Mouse (Mus musculus) CH12.LX (cell line): Measurements from ENCODE around the gene Stk10.

Source experiments
- CTCF ChIP-seq, 2 experiments: IDR thresholded peaks in 1 of 2; conservative IDR thresholded peaks in 1 of 2; 2 replicates each; pipeline ENCODE4 v1.5.1; 2011 to 2012; ENCODE audit warnings: low read depth in 2 of 2, low read length in 2 of 2, improper control_type of control experiment in 1 of 2, inconsistent platforms in 1 of 2, mild to moderate bottlenecking in 1 of 2, moderate library complexity in 1 of 2
- ELF1 ChIP-seq: IDR thresholded peaks from 2 replicates; pipeline ENCODE4 v1.6.1; 2014; ENCODE audit warnings: low read depth, mild to moderate bottlenecking, inconsistent platforms, low read length, improper control_type of control experiment
- HCFC1 ChIP-seq: IDR thresholded peaks from 2 replicates; pipeline ENCODE4 v1.6.1; 2012; ENCODE audit warnings: low read depth, mild to moderate bottlenecking, inconsistent platforms, low read length, improper control_type of control experiment
- POLR2A ChIP-seq: IDR thresholded peaks from 2 replicates; pipeline ENCODE4 v1.6.1; 2011; ENCODE audit warnings: low read depth, mild to moderate bottlenecking, improper control_type of control experiment, low read length
- TCF12 ChIP-seq: IDR thresholded peaks from 2 replicates; pipeline ENCODE4 v1.6.1; 2014; ENCODE audit warnings: low read depth, mild to moderate bottlenecking, inconsistent platforms, low read length, improper control_type of control experiment
- USF1 ChIP-seq: IDR thresholded peaks from 2 replicates; pipeline ENCODE4 v1.6.1; 2014; ENCODE audit warnings: low read depth, mild to moderate bottlenecking, inconsistent platforms, low read length, improper control_type of control experiment
- ZNF384 ChIP-seq: IDR thresholded peaks from 2 replicates; pipeline ENCODE4 v1.6.1; 2012; ENCODE audit warnings: low read depth, low read length, improper control_type of control experiment, inconsistent platforms

- TF ChIP-seq ELF1 = no peak
- TF ChIP-seq USF1 = no peak
- no peak for TF ChIP-seq HCFC1
- TF ChIP-seq TCF12 = no peak
- TF ChIP-seq ZNF384 = no peak
- TF ChIP-seq POLR2A = no peak
- no peak for TF ChIP-seq CTCF (conservative IDR thresholded peaks at IDR 0.05 in 1 of 2, IDR thresholded peaks at IDR 0.05 in 1 of 2; ENCODE audit: low read depth in 2 of 2, low read length in 2 of 2)
Observed at GRCm38 (mm10) chr11:32622479-32623190, 89.5 kb downstream of the Stk10 start.
